Mouse (Mus musculus) splenic B cell, adult 2 months (primary cell): Measurements from ENCODE around the gene Macrod2.

Experiments used
- DNase-seq: peaks from one replicate; pipeline ENCODE4 v3.0.0-alpha.2; 2011; ENCODE audit warnings: low read depth, low spot score
- H3K27me3 ChIP-seq: 2 replicates; pipeline ENCODE4 v1.6.1; 2012; ENCODE audit warnings: mild to moderate bottlenecking, low read length, moderate library complexity, mixed read lengths; ENCODE audit not compliant: control insufficient read depth, poor library complexity, insufficient read depth, severe bottlenecking
- H3K36me3 ChIP-seq: 2 replicates; pipeline ENCODE4 v1.6.1; 2012; ENCODE audit warnings: mild to moderate bottlenecking, low read length, moderate library complexity, mixed read lengths; ENCODE audit not compliant: control insufficient read depth, poor library complexity, insufficient read depth, severe bottlenecking

The Macrod2 gene

DNA sequence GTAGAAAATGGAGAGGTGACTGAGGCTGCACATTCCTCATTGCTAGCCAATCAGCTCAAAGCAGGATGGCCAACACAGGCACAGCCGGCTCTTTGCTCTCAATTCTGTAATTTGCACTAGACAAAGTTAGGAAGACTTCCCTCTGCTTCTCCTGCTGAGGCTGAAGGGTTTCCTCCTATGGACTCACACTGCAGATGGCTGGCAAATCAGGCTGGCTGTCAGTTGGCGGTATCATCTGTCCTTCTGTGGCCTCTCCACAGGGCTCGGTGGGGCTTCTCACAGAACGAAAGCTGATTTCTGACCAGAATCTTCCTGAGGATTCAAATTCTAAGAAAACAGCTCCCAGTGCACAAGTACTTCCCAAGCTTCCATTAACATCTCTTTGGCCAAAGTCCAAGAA is 760.9 kb downstream of the Macrod2 start:
- Histone ChIP-seq H3K36me3 (no peaks in the 10 kb centered on the region), H3K27me3 (no peaks in the 10 kb centered on the region)
- DNase-seq, result no peak

DNA sequence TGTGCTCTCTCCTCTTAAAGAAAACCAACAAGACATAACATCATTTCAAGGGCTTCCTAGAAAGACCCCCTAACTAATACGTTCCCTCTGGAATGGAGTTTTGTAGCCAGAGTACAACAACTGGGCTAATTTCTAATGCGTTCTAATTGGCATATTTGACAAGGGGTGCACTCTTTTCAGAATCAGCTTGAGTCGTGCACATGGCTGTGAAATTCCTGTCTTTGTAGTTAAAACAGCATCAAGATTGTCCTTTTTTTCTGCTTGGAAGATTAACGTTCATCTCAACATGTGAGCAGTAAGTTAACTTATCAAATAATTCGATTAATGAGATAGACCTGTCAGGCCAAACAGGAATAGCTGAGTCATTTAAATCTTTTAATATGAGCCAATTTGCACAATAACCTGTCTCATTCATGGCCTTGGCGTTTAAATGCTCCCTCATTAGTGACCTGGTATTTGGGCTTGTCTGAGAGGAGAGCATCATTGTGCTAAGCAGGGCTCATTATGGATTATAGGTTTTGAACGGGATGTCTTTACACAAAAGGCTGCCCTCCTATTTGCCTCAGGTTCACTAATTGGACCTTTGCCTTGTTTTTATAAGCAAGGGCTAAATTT is 762.0 kb downstream of the Macrod2 start:
- Histone ChIP-seq H3K36me3 (no peaks in the 10 kb centered on the region), H3K27me3 (no peaks in the 10 kb centered on the region)
- DNase-seq, result no peak

DNA sequence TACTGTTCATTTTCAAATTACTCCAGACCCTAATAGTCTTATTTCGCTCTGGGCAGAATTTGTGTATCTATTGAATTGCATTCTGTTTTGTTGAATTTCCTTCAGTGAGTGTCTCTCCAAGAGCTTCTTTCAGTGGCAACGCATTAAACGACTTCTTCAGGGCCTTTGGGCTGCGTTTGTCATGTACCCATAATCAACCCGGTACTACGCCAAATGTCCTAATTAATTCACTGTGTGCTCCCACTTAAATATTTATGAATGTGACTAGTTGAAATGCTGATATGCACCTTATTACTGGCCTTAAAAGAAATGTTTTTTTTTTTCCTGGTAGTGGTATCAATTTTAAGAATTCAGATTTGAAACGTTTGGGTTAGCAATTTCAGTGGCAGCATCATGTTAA is 763.1 kb downstream of the Macrod2 start:
- no peaks in the 10 kb centered on the region for H3K27me3 ChIP-seq
- no peak for DNase-seq
- no peaks in the 10 kb centered on the region for H3K36me3 ChIP-seq

DNA sequence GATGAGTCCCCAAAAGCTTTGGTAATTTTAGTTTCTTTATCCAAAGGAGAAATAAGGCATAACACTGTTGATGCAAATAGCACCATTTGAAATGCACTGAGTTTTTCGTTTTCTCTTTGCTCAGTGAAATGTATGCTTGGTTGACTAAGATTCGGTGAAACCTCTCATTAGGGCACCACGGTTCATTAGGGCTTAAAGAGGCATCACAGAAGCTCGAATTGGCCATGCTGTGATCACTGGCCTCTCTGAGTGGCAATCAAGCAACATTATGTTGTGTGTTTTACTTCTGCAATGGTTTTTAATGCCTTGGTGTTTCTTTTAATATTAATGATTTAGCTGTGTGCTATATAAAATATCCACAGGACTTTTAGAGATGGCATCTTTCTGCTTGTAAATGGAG is 768.8 kb downstream of the Macrod2 start:
- H3K36me3 ChIP-seq, result no peaks in the 10 kb centered on the region
- no peaks in the 10 kb centered on the region for H3K27me3 ChIP-seq
- no peak for DNase-seq

DNA sequence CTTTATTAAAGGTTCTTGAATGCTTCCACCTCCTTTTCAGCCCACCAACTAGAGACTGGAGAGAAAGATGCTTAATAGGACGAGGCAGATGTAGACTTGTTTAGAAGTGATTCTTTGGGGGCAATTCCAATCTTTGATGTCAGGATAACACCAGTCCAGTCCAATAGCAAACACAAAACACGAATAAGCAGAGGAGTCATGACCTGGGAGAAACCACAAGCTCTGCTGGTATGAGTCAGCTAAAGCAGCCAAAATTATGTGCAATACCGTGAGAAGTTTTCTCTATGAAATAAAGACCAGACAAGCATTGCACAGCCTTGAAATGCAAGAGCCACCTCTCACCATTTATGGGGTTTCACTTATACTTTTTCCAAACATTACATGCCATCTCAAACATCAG is 774.5 kb downstream of the Macrod2 start:
- Histone ChIP-seq H3K27me3 (no peaks in the 10 kb centered on the region), H3K36me3 (no peaks in the 10 kb centered on the region)
- no peak for DNase-seq

DNA sequence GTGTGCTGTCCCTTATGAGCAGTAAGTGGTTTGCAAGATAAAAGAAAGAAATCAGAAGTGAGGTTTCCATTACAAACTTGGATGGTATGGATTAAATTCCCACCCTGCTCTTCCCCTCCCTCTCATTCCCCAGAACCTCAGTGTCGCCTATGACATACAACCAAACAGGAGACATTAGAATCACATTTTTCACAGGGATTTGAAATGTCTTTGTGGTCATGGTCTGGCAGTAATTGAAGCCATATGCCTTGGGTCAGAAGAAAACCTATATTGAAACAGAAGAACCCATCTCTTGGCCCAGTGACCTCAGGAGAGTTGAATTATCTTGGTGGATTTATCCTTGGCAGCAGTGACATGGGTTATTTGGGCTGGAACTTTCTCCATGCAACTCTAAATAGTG is 778.1 kb downstream of the Macrod2 start:
- no peaks in the 10 kb centered on the region for H3K36me3 ChIP-seq
- no peak for DNase-seq
- H3K27me3 ChIP-seq, result no peaks in the 10 kb centered on the region

DNA sequence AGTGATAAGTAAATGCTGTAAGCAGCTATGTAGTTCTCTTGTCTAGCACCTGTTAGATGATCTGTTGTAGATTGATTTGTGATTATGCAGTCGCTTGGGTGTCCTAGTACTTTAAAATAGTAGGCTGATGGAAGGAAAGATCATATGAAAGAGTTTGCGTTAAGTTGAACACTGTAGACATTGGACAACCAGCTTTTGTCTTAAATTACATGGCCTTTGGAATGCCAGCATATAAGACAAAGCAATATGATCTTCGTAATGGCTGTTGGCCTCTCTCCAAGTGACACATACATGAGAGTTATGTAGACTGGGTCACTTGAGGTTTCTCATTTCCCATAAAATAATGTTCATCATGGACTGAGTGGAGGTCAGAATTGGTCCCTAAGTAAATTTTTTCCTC is 778.5 kb downstream of the Macrod2 start:
- no peaks in the 10 kb centered on the region for H3K36me3 ChIP-seq

DNA sequence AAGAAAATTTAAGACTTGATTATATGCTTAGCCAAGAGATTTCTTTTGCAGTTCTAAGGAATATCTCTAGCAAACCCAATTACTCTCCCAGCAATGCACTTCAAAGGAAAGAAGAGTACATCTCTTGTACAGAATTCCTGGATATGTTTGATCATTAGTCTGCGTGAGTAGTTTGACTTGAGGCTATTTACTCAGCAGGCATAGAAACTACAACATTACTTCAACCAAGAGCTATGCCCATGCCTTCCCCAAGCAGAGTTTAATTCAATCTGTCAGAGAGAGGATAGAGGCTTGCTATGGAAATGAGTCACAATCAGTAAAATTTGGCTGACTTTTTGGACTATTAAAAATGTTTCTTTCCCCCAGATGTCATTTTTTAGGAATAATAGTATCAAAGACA is 785.5 kb downstream of the Macrod2 start:
- Histone ChIP-seq H3K27me3 (no peaks in the 10 kb centered on the region), H3K36me3 (no peaks in the 10 kb centered on the region)
- no peak for DNase-seq

More for the DNA sequence above, 778.5 kb downstream of the Macrod2 start:
- H3K27me3 ChIP-seq, result no peaks in the 10 kb centered on the region
- DNase-seq, result no peak

DNA sequence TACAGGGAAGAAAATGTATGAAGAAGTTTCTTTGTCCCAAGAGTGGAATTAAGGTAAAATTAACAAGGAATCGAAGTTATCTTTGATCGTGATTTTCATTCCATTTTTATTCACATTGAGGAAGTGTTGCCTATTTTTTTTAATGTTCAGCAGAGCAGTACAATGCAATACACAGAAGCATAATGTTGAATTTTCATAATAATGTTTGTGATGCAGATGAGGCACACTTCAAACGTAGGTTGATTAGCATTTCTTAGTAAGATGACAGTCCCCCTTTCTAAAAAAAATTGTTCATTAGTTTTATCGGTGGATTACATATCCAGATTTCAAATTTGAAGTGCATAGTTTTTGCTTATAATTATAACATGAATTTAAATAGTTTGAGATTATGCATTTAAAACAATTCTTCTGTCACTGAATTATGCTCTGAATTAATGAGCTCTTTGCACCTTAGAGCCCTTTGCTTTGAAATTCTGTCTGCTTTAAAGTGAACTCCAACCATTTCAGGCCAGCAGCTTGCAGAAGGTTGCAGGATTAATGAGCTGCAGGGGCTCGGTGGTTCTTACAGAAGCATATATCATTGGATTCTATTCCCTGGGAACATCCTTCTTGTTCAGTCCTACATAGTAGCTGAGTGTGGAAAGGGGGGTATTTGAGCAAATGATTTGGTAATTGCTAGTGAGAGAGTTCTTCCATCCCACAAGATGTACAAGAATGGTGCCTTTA is 787.1 kb downstream of the Macrod2 start:
- no peak for DNase-seq
- Histone ChIP-seq H3K27me3 (no peaks in the 10 kb centered on the region), H3K36me3 (no peaks in the 10 kb centered on the region)

DNA sequence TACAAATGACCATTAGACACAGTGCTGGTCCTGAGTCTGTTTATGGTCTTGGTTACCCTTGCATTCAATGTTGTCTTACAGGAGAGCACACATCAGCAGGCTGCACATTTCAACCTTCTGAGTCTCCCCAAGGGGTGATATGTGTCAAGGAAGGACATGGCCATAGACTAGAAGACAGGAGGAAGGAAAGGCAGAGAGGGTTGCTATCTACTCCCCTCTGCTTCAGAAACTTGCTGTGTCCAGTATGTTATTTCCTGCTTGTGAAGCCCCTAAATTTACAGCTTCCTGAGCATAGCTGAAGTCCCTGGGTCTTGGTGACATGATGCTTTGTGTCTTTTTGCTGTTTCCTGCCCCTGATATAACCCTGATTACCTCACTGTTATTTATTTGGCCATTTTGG is 799.4 kb downstream of the Macrod2 start:
- no peaks in the 10 kb centered on the region for H3K36me3 ChIP-seq
- no peaks in the 10 kb centered on the region for H3K27me3 ChIP-seq
- DNase-seq, result no peak

DNA sequence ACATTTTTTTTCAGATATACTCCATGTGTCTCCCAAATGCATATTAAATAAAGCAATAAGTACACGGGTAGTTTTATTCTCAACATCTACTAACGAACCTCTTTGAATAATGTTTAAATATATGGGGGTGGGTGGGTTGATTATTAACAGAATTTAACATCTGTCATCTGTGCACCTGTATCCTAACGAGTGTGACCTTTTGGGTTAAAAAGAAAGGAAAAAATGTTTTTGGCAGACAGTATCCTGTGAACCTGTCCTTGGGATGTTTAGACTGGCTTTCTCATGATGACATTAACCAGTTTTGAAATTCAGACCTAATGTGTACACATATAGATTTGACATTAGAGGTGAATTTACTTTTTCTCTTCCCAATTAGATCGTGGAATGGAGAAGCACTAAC is 805.4 kb downstream of the Macrod2 start:
- Histone ChIP-seq H3K27me3 (no peaks in the 10 kb centered on the region), H3K36me3 (no peaks in the 10 kb centered on the region)
- no peak for DNase-seq

DNA sequence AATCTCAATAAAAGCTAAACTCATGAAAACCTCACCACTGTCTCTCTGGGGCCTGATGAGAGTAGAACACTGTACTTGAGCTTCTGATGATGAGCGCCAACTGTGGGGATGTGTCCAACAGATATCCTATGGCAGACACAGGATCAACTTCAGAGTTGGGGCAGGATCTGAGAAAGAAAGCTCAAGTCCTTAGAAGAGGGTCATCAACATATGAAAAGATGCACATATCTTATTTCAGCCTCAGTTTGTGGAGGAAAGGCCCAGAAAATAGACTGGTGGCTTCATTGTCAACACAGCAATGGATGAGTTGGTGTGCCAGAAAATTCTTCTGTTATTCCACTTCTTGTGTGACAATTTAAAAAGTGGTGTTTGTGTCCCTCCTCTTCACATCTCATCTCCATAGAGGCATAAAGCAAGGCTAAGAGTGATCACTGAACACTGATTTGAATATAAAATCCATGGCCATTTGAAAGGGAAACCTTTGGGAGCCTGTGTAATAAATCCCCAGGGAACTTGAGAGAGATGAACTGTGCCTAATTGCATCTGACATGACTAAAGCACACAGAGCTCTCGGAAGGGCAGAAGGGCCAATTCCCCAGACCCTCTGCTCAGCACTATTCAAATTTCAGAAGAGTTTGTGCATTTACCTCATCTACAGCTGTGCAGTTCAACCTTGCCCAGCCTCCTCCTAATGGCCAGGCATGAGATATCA is 806.4 kb downstream of the Macrod2 start:
- Histone ChIP-seq H3K36me3 (no peaks in the 10 kb centered on the region), H3K27me3 (no peaks in the 10 kb centered on the region)
- DNase-seq, result no peak

DNA sequence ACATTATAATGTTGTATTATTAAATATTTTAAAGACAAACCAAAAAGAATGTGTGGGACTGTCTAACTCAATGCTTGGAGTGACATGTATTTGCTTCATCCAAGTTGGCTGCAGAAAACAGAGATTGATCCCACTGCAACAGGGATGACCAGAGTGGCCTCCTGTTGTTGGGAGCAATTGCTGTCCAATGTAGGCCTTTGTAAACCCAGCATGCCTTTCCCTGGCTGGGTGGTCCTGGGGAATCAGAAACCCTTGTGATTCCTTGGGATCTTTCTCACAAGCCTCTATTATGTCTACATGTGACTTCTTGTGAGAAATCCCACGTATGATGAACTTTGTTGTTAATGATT is 806.9 kb downstream of the Macrod2 start:
- DNase-seq, result no peak
- Histone ChIP-seq H3K27me3 (no peaks in the 10 kb centered on the region), H3K36me3 (no peaks in the 10 kb centered on the region)

DNA sequence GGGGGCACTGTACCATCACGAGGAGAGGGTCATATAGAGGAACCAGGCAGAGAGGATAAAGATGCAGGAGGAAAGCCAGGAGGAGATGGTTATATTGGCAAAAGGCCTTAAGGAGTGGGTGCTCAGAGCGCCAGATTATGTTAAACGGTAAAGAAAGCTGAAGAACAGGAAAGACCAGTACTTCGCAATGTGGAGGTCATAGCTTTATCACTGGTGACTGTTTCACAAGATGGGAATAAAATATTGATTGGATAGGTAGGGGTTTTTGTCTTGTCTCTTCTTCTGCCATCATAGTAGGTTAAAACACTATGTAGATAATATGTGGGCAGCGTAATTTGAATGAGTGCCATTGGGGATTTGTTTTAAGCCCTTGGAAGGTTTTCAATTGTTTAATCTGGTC is 816.2 kb downstream of the Macrod2 start:
- Histone ChIP-seq H3K36me3 (no peaks in the 10 kb centered on the region), H3K27me3 (no peaks in the 10 kb centered on the region)
- DNase-seq, result no peak

DNA sequence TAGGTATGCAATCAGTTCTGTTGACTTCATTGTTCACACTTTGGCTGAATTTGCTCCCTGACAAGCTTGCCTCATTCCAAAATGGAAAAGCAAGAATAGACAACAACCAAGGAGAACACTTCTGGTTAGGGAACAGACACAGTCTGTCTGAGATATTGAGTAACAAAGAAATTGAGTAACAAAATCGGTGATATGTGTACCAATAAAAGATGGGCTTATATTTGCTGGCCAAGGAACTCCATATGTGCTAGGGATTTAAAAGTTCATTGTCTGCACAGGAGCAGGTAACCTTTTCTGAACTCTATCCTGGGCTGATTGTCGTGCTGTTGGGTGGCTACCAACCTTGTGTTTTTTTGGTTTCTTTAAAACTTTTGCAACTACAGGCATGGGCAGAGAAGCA is 817.2 kb downstream of the Macrod2 start:
- no peaks in the 10 kb centered on the region for H3K36me3 ChIP-seq
- no peak for DNase-seq
- no peaks in the 10 kb centered on the region for H3K27me3 ChIP-seq
